Mouse (Mus musculus) liver, adult 2 months (tissue): ENCODE measurements around the gene Prickle2. TPM values are rescaled to one million over a fixed set of nuclear protein-coding genes. Genes with fewer than 3 reads are reported as not detected.
A peak's percentile ranks its signal among the peaks of the same experiment; 100 is the strongest.

ENCODE experiments used
- DNase-seq: peaks from one replicate; pipeline ENCODE4 v3.0.0-alpha.2; 2011; ENCODE audit warnings: low read depth, low spot score; ENCODE audit errors: extremely low read depth
- H3K27ac ChIP-seq: fragments of 200-500 bp; replicated peaks from 2 replicates; pipeline ENCODE4 v1.5.1; 2012; ENCODE audit warnings: low read depth, mild to moderate bottlenecking, control low read depth, inconsistent platforms, low read length; ENCODE audit not compliant: insufficient read depth
- H3K27me3 ChIP-seq: fragments of 200-500 bp; 2 replicates; pipeline ENCODE4 v1.6.1; 2012; ENCODE audit warnings: mild to moderate bottlenecking, moderate library complexity, low read length, inconsistent platforms; ENCODE audit not compliant: control insufficient read depth, insufficient read depth
- H3K36me3 ChIP-seq: fragments of 200-500 bp; 2 replicates; pipeline ENCODE4 v1.6.1; 2012; ENCODE audit warnings: low read length, inconsistent platforms; ENCODE audit not compliant: control insufficient read depth, insufficient read depth
- H3K4me1 ChIP-seq: fragments of 200-500 bp; 2 replicates; pipeline ENCODE4 v1.6.1; 2011; ENCODE audit warnings: low read length; ENCODE audit not compliant: control insufficient read depth, insufficient read depth
- H3K4me3 ChIP-seq: fragments of 200-500 bp; 2 replicates; pipeline ENCODE4 v1.5.1; 2011; ENCODE audit warnings: low read depth, mild to moderate bottlenecking, control low read depth, low read length, moderate library complexity; ENCODE audit not compliant: insufficient read depth
- H3K79me2 ChIP-seq: fragments of 200-500 bp; 2 replicates; pipeline ENCODE4 v1.6.1; 2012; ENCODE audit warnings: inconsistent platforms, mild to moderate bottlenecking, low read length, moderate library complexity; ENCODE audit not compliant: control insufficient read depth, insufficient read depth
- H3K9ac ChIP-seq: fragments of 200-500 bp; 2 replicates; pipeline ENCODE4 v1.6.1; 2012; ENCODE audit warnings: low read depth, mild to moderate bottlenecking, control low read depth, inconsistent platforms, low read length
- CTCF ChIP-seq: fragments of 200-500 bp; IDR thresholded peaks from 2 replicates; pipeline ENCODE4 v1.5.1; 2011; ENCODE audit warnings: low read depth, low read length, control low read depth
- POLR2A ChIP-seq: fragments of 200-500 bp; IDR thresholded peaks from 2 replicates; pipeline ENCODE4 v1.6.1; 2011; ENCODE audit warnings: low read length, control low read depth; ENCODE audit not compliant: insufficient read depth; ENCODE audit errors: extremely low read depth
- WGBS: fragments of 180-500 bp; shearing (Covaris S2); methylation state at CpG from one replicate; pipeline ENCODE4 v1.1.7; 2018; 5-methylcytosine and 5-hydroxymethylcytosine counted together
- polyA plus RNA-seq: library from polyadenylated mRNA; depleted of rRNA; stranded (reverse); fragments of >200 nt; gene quantifications from 2 replicates; pipeline ENCODE4 v1.2.3, GENCODE M21; 2012
- total RNA-seq: library from RNA; depleted of rRNA; stranded (reverse); fragments of >200 nt; gene quantifications from 2 replicates; pipeline ENCODE4 v1.2.3, GENCODE M21; 2014

Gene Prickle2
- total and polyA plus RNA-seq, 2 experiments, result 0.42 to 1.1 TPM

GRCm38 (mm10) chr6:92449956-92450355, 256.0 kb downstream of the Prickle2 start:
- no peak overlapping the region for H3K27ac ChIP-seq

GRCm38 (mm10) chr6:92446662-92447061, 259.3 kb downstream of the Prickle2 start:
- no peaks in the 10 kb centered on the region for H3K79me2 ChIP-seq
- H3K36me3 ChIP-seq, result no peaks in the 10 kb centered on the region
- no peaks in the 10 kb centered on the region for H3K27me3 ChIP-seq
- no peak for TF ChIP-seq CTCF
- TF ChIP-seq POLR2A, result no peak
- 0 out of 2 replicates have a peak, but pooled peaks cover 2% of the 10 kb centered on the region for H3K4me1 ChIP-seq
- no peak overlapping the region for H3K27ac ChIP-seq
- no peak overlapping the region for H3K4me3 ChIP-seq
- no peak overlapping the region for H3K9ac ChIP-seq
- peak; percentile 26 for DNase-seq
- WGBS, result 53% methylated on average over 3 of the region's 3 CpGs

More at GRCm38 (mm10) chr6:92449956-92450355, 256.0 kb downstream of the Prickle2 start:
- Histone ChIP-seq H3K4me1 (0 out of 2 replicates have a peak, but pooled peaks cover 2% of the 10 kb centered on the region), H3K9ac (no peak overlapping the region), H3K36me3 (no peaks in the 10 kb centered on the region), H3K79me2 (no peaks in the 10 kb centered on the region), H3K4me3 (no peak overlapping the region), H3K27me3 (no peaks in the 10 kb centered on the region)
- WGBS, result 94% methylated on average over 1 of the region's 1 CpGs
- DNase-seq, result no peak
- TF ChIP-seq CTCF, result no peak
- no peak for TF ChIP-seq POLR2A

DNA sequence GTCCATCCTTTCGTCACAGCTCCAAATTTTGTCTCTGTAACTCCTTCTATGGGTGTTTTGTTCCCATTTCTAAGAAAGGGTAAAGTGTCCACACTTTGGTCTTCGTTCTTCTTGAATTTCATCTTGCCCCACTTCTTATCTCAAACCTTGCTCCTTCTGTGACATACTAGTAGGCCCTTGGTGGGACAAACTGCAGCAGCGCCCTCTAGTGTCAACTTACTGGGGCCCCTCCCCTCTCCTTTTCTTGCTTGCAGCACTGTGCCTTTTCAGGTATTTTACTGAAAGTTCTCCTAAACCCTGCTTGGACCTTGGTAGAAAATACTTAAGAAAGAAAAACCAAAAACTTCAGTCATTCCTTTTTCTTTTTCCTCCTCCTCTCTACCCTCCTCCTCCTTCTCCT, 264.8 kb downstream of the Prickle2 start:
- DNase-seq, result peak; percentile 9
- Histone ChIP-seq H3K4me1 (no peaks in the 10 kb centered on the region), H3K27me3 (no peaks in the 10 kb centered on the region), H3K36me3 (no peaks in the 10 kb centered on the region), H3K9ac (no peak overlapping the region), H3K79me2 (no peaks in the 10 kb centered on the region), H3K27ac (no peak overlapping the region), H3K4me3 (no peak overlapping the region)
- TF ChIP-seq CTCF, result peak; percentile 46
- no peak for TF ChIP-seq POLR2A
- 56% methylated on average over 3 of the region's 3 CpGs for WGBS

- WGBS, result 90% methylated on average over 3 of the region's 3 CpGs
- no peak for TF ChIP-seq POLR2A
- no peak for TF ChIP-seq CTCF
- H3K27ac ChIP-seq, result no peak overlapping the region
- no peaks in the 10 kb centered on the region for H3K79me2 ChIP-seq
- no peaks in the 10 kb centered on the region for H3K27me3 ChIP-seq
- H3K36me3 ChIP-seq, result no peaks in the 10 kb centered on the region
- no peak overlapping the region for H3K4me3 ChIP-seq
- no peak for DNase-seq
- H3K4me1 ChIP-seq, result no peaks in the 10 kb centered on the region
- H3K9ac ChIP-seq, result no peak overlapping the region
Measured at GRCm38 (mm10) chr6:92440251-92440650, 265.7 kb downstream of the Prickle2 start.

- 94% methylated on average over 5 of the region's 5 CpGs for WGBS
- H3K36me3 ChIP-seq, result no peaks in the 10 kb centered on the region
- no peaks in the 10 kb centered on the region for H3K27me3 ChIP-seq
- no peak overlapping the region for H3K4me3 ChIP-seq
- no peak overlapping the region for H3K9ac ChIP-seq
- no peaks in the 10 kb centered on the region for H3K79me2 ChIP-seq
- no peaks in the 10 kb centered on the region for H3K4me1 ChIP-seq
- TF ChIP-seq CTCF, result no peak
- TF ChIP-seq POLR2A, result no peak
- no peak overlapping the region for H3K27ac ChIP-seq
- no peak for DNase-seq
Measured at GRCm38 (mm10) chr6:92432146-92432545, 273.8 kb downstream of the Prickle2 start.

DNA sequence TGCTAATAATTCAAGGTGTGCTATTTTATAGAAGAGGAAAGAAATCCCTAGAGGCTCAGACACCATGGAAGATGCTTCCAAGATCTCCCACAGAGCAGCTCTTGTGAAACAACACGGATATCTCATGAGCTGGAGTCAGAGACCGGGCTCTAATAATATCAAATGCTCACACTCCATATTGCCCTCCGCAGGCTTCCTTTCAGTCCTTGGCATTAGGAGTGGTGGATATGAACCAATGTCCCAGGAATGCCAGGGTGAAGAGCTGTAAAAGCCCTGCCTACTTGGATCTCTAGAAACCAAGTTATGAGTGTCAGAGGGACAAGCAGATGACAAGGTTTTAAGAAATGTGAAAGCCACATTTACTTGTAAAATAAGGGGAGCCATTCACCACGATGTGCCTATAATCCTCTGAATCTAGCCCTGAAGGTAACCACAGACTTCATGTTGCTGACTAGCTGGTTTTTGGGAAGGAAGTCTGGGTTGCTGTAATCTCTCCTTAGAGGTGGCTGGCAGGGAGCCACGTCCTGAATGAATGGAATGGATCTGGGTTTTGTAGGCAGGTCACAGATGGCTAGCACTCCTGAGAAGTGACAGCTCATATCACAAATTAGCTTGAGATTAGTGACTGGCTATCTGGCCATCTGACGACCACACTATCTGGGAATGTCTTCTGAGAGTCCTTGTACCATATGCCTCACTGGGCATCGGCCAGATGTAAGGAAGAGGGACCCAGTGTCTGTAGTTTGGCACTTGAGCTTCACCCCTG, 278.4 kb downstream of the Prickle2 start:
- DNase-seq, result no peak
- Histone ChIP-seq H3K9ac (no peak overlapping the region), H3K36me3 (no peaks in the 10 kb centered on the region), H3K27ac (no peak overlapping the region), H3K79me2 (no peaks in the 10 kb centered on the region), H3K4me1 (no peaks in the 10 kb centered on the region), H3K27me3 (no peaks in the 10 kb centered on the region), H3K4me3 (no peak overlapping the region)
- TF ChIP-seq CTCF, result no peak
- TF ChIP-seq POLR2A, result no peak
- whole genome bisulfite sequencing, result 68% methylated on average over 7 of the region's 7 CpGs
